Mouse (Mus musculus): ENCODE data around the gene Tax1bp1.

The Tax1bp1 gene

GRCm38 (mm10) chr6:52707815-52708214, 5.7 kb upstream of the Tax1bp1 start:
- DNase-seq (ENCODE audit: low read depth): no peak

GRCm38 (mm10) chr6:52712563-52712962, 966 bp upstream of the Tax1bp1 start:
- no peak for DNase-seq (ENCODE audit: low read depth)

GRCm38 (mm10) chr6:52713897-52714509, 474 bp downstream of the Tax1bp1 start:
- peak; percentile 91 for DNase-seq (ENCODE audit: low read depth)

- no peak for DNase-seq (ENCODE audit: low read depth)
Measured at GRCm38 (mm10) chr6:52717493-52718192, 4.1 kb downstream of the Tax1bp1 start.

GRCm38 (mm10) chr6:52724805-52725439, 11.4 kb downstream of the Tax1bp1 start:
- peak; percentile 85 for DNase-seq (ENCODE audit: low read depth)

GRCm38 (mm10) chr6:52730338-52730737, 16.8 kb downstream of the Tax1bp1 start:
- no peak for DNase-seq (ENCODE audit: low read depth)

- DNase-seq (ENCODE audit: low read depth): no peak
Measured at GRCm38 (mm10) chr6:52734630-52735029, 21.1 kb downstream of the Tax1bp1 start.

- no peak for DNase-seq (ENCODE audit: low read depth)
Measured at GRCm38 (mm10) chr6:52752832-52753231, 39.3 kb downstream of the Tax1bp1 start.

- no peak for DNase-seq (ENCODE audit: low read depth)
Measured at GRCm38 (mm10) chr6:52765206-52765605, 51.7 kb downstream of the Tax1bp1 start.

- no peak for DNase-seq (ENCODE audit: low read depth)
Measured at GRCm38 (mm10) chr6:52770789-52771188, 57.3 kb downstream of the Tax1bp1 start.

- DNase-seq (ENCODE audit: low read depth): no peak
Measured at GRCm38 (mm10) chr6:52773132-52773531, 59.6 kb downstream of the Tax1bp1 start.

GRCm38 (mm10) chr6:52775350-52775749, 61.8 kb downstream of the Tax1bp1 start:
- no peak for DNase-seq (ENCODE audit: low read depth)

- DNase-seq (ENCODE audit: low read depth): no peak
Measured at GRCm38 (mm10) chr6:52775956-52776355, 62.4 kb downstream of the Tax1bp1 start.

GRCm38 (mm10) chr6:52777034-52777433, 63.5 kb downstream of the Tax1bp1 start:
- DNase-seq (ENCODE audit: low read depth): no peak

- no peak for DNase-seq (ENCODE audit: low read depth)
Measured at GRCm38 (mm10) chr6:52778523-52778922, 65.0 kb downstream of the Tax1bp1 start.

- no peak for DNase-seq (ENCODE audit: low read depth)
Measured at GRCm38 (mm10) chr6:52779546-52779945, 66.0 kb downstream of the Tax1bp1 start.

GRCm38 (mm10) chr6:52790316-52790715, 76.8 kb downstream of the Tax1bp1 start:
- no peak for DNase-seq (ENCODE audit: low read depth)

GRCm38 (mm10) chr6:52790781-52791180, 77.3 kb downstream of the Tax1bp1 start:
- no peak for DNase-seq (ENCODE audit: low read depth)

- no peak for DNase-seq (ENCODE audit: low read depth)
Measured at GRCm38 (mm10) chr6:52792455-52792854, 78.9 kb downstream of the Tax1bp1 start.

- no peak for DNase-seq (ENCODE audit: low read depth)
Measured at GRCm38 (mm10) chr6:52795029-52795841, 81.7 kb downstream of the Tax1bp1 start.

GRCm38 (mm10) chr6:52796035-52796598, 82.6 kb downstream of the Tax1bp1 start:
- DNase-seq (ENCODE audit: low read depth): no peak

- no peak for DNase-seq (ENCODE audit: low read depth)
Measured at GRCm38 (mm10) chr6:52796691-52797090, 83.2 kb downstream of the Tax1bp1 start.

Measured in naive thymus-derived CD4-positive, alpha-beta T cell, adult 2 months (primary cell).